Mouse (Mus musculus): ENCODE results near the gene Prep.
"Not testable (repeated sequence)": the region's sequence is repeated elsewhere in the genome, so short reads cannot be mapped to it uniquely, and the experiment has no call there.

The Prep gene

GRCm38 (mm10) chr10:45122476-45122875 lies 55.5 kb downstream of the Prep start:
- DNase-seq, result no peak

GRCm38 (mm10) chr10:45123011-45123410 lies 56.0 kb downstream of the Prep start:
- DNase-seq, result no peak

GRCm38 (mm10) chr10:45129105-45129504 lies 62.1 kb downstream of the Prep start:
- no peak for DNase-seq

- DNase-seq, result no peak
These were observed 63.0 kb downstream of the Prep start for GRCm38 (mm10) chr10:45130004-45130403.

GRCm38 (mm10) chr10:45132371-45132770 lies 65.4 kb downstream of the Prep start:
- DNase-seq, result no peak

- DNase-seq, result no peak
These were observed 69.8 kb downstream of the Prep start for GRCm38 (mm10) chr10:45136806-45137205.

- DNase-seq, result no peak
These were observed 72.9 kb downstream of the Prep start for GRCm38 (mm10) chr10:45139910-45140309.

- no peak for DNase-seq
These were observed 73.6 kb downstream of the Prep start for GRCm38 (mm10) chr10:45140474-45141212.

- no peak for DNase-seq
These were observed 75.4 kb downstream of the Prep start for GRCm38 (mm10) chr10:45142359-45142758.

GRCm38 (mm10) chr10:45144038-45144817 lies 77.2 kb downstream of the Prep start:
- DNase-seq, result no peak

- no peak for DNase-seq
These were observed 79.8 kb downstream of the Prep start for GRCm38 (mm10) chr10:45146821-45147220.

GRCm38 (mm10) chr10:45151137-45151536 lies 84.1 kb downstream of the Prep start:
- DNase-seq, result no peak

- DNase-seq, result no peak
These were observed 85.0 kb downstream of the Prep start for GRCm38 (mm10) chr10:45151771-45152692.

GRCm38 (mm10) chr10:45154557-45155060 lies 87.6 kb downstream of the Prep start:
- no peak for DNase-seq

- DNase-seq, result no peak
These were observed 98.8 kb downstream of the Prep start for GRCm38 (mm10) chr10:45165851-45166250.

GRCm38 (mm10) chr10:45173927-45174326 lies 106.9 kb downstream of the Prep start:
- DNase-seq, result no peak

GRCm38 (mm10) chr10:45174345-45174744 lies 107.3 kb downstream of the Prep start:
- DNase-seq, result no peak

- not testable (repeated sequence) for DNase-seq
These were observed 110.8 kb downstream of the Prep start, which contains the start of gene Popdc3 for GRCm38 (mm10) chr10:45177798-45178197. Gene Popdc3 (plus strand): TSS chr10:45178098.

- no peak for DNase-seq
These were observed 113.8 kb downstream of the Prep start for GRCm38 (mm10) chr10:45180677-45181326.

GRCm38 (mm10) chr10:45181344-45181743 lies 114.3 kb downstream of the Prep start:
- no peak for DNase-seq

GRCm38 (mm10) chr10:45185457-45185856 lies 118.5 kb downstream of the Prep start:
- no peak for DNase-seq

All from right cerebral cortex, postnatal 14 days (tissue).